Mouse (Mus musculus): ENCODE measurements around the gene Gtf3c5. TPM values are rescaled to one million over a fixed set of nuclear protein-coding genes. Genes with fewer than 3 reads are reported as not detected.

Gtf3c5 gene
- polyA plus RNA-seq, 1 experiment from 2014 or later = 47.7 TPM

DNA sequence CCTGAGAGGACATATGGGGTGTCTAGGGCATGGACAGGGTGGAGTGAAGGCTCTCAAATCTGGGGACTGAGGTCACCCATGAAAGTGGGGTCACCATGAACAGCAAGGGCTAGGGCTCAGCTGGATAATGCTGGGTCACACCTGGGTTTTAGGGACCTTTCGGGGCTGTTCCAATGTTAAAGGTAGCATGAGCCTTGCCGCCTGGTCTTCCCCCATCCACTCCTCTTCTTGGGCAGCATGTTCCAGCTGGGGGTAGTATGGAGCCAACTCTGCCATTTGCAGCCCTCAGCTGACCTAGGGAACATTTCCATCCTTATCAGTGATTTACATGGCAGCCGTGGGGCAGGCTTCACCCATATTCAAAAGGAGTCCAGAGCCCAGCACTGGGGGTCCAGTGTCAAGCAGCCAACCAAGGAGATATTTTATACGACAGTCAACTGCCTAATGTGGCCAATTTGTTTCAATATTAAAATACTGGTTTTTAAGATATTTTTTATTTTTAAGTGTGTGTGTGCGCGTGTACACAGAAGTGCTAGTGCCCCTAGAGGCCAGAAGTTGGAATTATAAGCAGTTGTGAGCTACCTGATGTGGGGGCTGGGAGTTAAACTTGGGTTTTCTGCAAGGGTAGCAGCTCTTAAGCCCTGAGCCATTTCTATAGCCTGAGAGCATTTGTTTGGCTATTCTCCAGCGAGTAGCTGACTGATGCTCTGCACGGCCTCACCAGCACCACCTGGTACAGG lies 23.2 kb upstream of the Gtf3c5 start:
- Histone ChIP-seq H3K4me1 (peaks cover 9% of the 10 kb centered on the region; the same call in 1 of the 2 replicates), H3K4me3 (replicated peaks) (no peak overlapping the region), H3K27me3 (no peaks in the 10 kb centered on the region), H3K9ac (no peak overlapping the region), H3K27ac (replicated peaks) (no peak overlapping the region), H3K4me2 (replicated peaks) (no peak overlapping the region), H3K36me3 (no peaks in the 10 kb centered on the region), H3K9me3 (replicated peaks) (no peaks in the 10 kb centered on the region)
- no peak for ATAC-seq (ENCODE audit: insufficient number of reproducible peaks, low FRiP score, low TSS enrichment, low read depth)
- 63% methylated on average over 8 of the region's 8 CpGs for WGBS

DNA sequence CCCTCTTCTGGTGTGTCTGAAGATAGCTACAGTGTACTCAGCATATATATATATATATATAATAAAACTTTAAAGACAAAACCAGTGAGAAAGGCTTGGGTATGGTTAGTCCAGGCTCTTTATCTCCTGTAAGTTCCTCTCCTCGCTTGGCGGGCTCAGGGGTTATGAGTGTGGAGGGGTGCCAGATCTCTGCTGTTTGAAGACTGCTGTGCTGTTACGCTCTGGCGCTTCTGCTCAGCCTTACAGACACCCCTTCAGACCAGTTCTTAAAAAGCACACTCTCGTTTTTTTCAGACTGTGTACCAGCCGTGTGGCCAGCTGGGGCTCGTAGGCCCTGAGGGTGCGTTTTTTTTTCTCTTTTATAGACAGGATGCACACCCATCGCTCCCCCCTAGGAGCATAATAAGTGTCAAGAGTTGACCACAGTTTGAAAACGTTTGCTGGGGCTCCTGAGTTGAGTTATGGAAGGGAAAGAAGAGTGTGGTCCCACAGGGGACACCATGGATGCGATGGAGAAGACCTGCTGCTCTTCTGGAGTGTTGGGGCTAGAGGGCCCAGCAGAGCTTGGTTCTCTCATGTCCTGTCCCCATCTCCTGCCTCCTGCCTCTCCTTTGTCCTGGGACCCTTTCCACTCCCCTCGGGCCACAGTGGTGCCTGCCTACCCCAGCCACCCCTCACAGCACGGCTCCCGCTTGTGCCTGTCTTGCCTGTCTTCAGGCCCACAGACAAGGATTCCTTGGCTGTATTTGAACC lies 22.4 kb upstream of the Gtf3c5 start:
- no peak overlapping the region for H3K9ac ChIP-seq
- no peak overlapping the region for H3K4me2 ChIP-seq (replicated peaks)
- H3K27me3 ChIP-seq = no peaks in the 10 kb centered on the region
- no peak for ATAC-seq (ENCODE audit: insufficient number of reproducible peaks, low FRiP score, low TSS enrichment, low read depth)
- H3K36me3 ChIP-seq = no peaks in the 10 kb centered on the region
- no peak overlapping the region for H3K27ac ChIP-seq (replicated peaks)
- 63% methylated on average over 14 of the region's 14 CpGs for WGBS
- peaks cover 9% of the 10 kb centered on the region; the same call in 1 of the 2 replicates for H3K4me1 ChIP-seq
- H3K4me3 ChIP-seq (replicated peaks) = no peak overlapping the region
- no peaks in the 10 kb centered on the region for H3K9me3 ChIP-seq (replicated peaks)

DNA sequence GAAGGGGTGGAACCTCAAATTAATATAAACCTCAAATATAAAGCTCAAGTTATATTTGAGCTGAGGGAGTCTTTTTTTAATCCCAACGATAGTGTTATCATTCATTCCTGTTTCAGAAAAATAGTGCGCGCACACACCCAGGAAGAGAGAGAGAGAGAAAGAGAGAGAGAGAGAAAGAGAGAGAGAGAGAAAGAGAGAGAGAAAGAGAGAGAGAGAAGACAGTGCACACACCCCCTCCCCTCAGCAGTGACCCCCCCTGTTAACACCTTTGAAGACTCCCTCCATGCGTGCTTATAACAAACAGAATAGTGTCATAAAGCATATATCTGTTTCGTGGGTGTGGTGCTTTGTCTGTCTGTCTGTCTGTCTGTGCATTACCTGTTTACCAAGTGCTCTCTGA lies 20.0 kb upstream of the Gtf3c5 start:
- 83% methylated on average over 5 of the region's 5 CpGs for WGBS
- Histone ChIP-seq H3K4me3 (replicated peaks) (no peak overlapping the region), H3K9ac (no peak overlapping the region), H3K36me3 (no peaks in the 10 kb centered on the region), H3K4me1 (peaks cover 9% of the 10 kb centered on the region; the same call in 1 of the 2 replicates), H3K4me2 (replicated peaks) (no peak overlapping the region), H3K27me3 (no peaks in the 10 kb centered on the region), H3K27ac (replicated peaks) (no peak overlapping the region), H3K9me3 (replicated peaks) (no peaks in the 10 kb centered on the region)
- no peak for ATAC-seq (ENCODE audit: insufficient number of reproducible peaks, low FRiP score, low TSS enrichment, low read depth)

DNA sequence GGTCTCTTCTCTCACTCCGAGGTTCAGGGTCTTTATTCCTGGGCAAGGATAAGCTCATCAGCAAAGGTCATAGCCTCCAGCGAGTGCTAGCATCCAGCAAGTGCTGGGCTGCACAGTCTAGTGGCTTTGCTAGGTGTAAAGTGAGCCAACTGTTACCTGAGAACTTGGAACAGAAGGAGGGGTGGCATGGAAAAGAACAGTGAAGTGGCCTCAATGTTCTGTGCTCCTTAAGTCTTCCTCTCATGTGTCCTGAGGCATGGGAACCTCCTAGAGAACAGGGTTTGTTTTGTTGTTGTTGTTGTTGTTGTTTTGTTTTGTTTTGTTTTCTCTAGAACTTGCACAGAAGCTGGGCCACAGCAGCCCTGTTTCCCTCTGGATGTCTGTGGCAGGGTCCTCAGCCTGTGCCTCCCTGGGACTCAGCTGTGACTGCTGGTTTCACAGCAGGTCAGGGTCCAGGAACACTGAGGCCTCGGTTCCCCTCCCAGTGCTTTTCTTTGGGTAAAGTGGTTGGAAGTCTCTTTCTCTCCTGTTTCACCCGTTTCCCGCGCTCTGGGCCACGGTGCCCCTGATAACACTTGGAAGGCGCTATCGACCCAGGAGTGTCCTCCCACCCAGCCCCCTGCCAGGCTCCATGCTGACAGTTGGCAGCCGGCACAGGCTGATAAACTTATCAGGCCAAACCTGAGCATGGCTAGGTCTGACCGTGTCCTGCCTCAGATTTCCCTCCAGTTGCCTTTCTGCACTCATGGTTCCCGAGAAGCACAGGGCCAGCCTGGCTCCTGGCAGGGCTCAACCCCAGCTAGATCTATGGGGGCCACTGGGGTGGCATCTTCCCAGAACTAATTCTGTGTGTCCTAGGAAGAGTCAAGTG lies 18.4 kb upstream of the Gtf3c5 start:
- no peaks in the 10 kb centered on the region for H3K36me3 ChIP-seq
- ATAC-seq (ENCODE audit: insufficient number of reproducible peaks, low FRiP score, low TSS enrichment, low read depth) = no peak
- H3K9me3 ChIP-seq (replicated peaks) = no peaks in the 10 kb centered on the region
- no peak overlapping the region for H3K9ac ChIP-seq
- 0 out of 2 replicates have a peak, but pooled peaks cover under 1% of the 10 kb centered on the region for H3K4me1 ChIP-seq
- H3K27me3 ChIP-seq = no peaks in the 10 kb centered on the region
- no peak overlapping the region for H3K27ac ChIP-seq (replicated peaks)
- no peak overlapping the region for H3K4me2 ChIP-seq (replicated peaks)
- no peak overlapping the region for H3K4me3 ChIP-seq (replicated peaks)
- WGBS = 57% methylated on average over 12 of the region's 12 CpGs

DNA sequence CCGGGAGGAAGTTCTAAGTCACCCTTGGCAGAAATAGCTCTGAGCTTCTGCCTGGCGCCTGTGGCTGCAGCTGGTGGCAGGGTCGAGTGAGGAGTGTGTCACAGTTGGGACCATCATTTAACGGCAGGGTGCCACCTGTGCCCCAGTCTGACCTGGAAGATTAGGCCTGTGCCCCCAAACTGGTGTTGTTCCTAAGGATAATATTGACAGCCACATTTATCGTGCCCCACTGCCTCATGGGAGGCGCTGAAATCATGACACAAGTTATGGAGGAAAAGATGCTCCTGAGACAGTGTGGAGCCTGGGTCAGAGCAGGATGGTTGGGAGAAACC lies 16.0 kb upstream of the Gtf3c5 start:
- no peaks in the 10 kb centered on the region for H3K36me3 ChIP-seq
- no peaks in the 10 kb centered on the region for H3K4me1 ChIP-seq
- H3K9me3 ChIP-seq (replicated peaks) = no peaks in the 10 kb centered on the region
- no peak overlapping the region for H3K4me2 ChIP-seq (replicated peaks)
- no peak for ATAC-seq (ENCODE audit: insufficient number of reproducible peaks, low FRiP score, low TSS enrichment, low read depth)
- H3K9ac ChIP-seq = no peak overlapping the region
- H3K27me3 ChIP-seq = no peaks in the 10 kb centered on the region
- H3K27ac ChIP-seq (replicated peaks) = no peak overlapping the region
- no peak overlapping the region for H3K4me3 ChIP-seq (replicated peaks)
- 73% methylated on average over 6 of the region's 6 CpGs for WGBS

DNA sequence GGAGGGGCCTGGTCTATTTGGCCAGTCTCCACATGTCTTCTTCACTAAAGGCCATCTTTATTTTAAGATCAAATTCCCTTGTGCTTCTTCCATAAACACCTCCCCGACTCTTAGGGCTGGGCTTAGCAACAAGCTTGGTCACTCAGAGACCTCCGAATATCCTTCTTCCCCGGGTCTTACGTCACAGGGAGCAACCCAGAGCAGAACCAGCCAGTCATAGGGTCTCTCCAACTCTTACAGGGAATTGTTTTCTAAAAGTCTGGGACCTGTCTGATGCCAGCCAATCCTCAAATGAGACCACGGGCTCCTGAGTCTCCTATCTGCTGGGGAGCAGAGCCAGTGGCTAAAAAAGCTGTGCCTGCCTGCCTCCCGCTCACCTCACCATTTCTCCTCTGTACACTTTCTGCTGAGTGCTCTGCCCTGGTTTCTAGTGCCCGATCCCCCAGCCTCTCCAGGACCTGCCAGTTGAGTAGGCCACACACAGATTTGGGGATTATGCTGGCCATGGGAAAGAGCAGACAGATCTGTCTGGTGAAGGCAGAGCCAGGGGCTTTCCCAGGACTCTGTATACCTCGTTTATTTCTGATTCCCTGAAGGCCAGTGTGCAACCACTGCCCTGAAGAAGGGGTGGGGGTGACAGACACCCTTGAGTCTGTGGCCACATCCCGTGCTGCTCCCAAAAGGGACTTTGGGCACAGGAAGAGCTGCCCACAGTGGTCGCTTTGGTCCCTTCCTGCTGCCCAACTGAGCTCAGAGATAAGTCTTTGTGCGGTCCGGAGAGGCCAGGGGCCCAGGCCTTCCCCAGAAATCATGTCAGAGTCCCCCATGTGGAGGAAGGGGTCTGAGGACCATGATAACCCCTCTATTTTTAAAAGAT lies 15.4 kb upstream of the Gtf3c5 start:
- Histone ChIP-seq H3K4me2 (replicated peaks) (no peak overlapping the region), H3K9me3 (replicated peaks) (no peaks in the 10 kb centered on the region), H3K9ac (no peak overlapping the region), H3K36me3 (no peaks in the 10 kb centered on the region), H3K27ac (replicated peaks) (no peak overlapping the region), H3K4me1 (no peaks in the 10 kb centered on the region), H3K27me3 (0 out of 2 replicates have a peak, but pooled peaks cover 2% of the 10 kb centered on the region), H3K4me3 (replicated peaks) (no peak overlapping the region)
- WGBS = 52% methylated on average over 12 of the region's 12 CpGs
- ATAC-seq (ENCODE audit: insufficient number of reproducible peaks, low FRiP score, low TSS enrichment, low read depth) = no peak

DNA sequence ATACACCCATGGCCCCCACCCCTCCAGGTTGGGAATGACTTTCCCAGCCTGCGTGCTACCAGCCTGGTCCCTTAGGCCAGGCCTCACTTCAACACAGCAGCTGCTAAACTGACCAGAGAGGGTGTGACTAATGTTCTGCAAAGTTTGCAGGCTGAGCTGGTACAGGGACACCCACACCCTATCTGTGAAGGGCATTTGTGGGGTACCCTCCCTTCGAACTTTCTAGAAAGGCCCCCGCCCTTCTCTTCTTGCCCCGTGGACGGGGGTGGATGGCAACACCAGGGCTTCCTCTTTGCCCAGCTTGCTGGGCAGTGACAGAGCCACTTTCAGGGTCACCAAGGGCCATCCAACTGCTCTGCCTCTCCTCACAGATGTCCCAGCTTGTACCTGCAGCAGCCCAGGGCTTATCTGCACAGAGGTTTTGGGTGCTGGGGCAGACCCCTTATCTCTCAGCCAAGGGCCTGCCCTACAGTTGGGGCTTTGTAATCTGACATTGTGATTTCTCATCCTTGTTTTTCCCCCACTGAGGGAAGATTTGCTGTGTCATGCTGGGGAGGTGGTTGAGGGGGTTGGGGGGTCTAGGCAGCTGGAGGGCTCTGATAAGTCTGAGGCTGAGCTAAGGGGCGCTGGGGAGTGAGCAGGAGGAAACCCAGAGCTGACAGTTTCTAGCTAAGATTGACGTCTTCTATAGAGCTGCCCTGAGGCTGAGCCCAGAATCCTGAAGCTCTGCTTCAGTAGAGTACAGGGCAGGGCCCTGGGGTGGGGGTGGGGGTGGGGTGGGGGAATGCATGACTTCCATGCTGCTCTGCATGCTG lies 14.4 kb upstream of the Gtf3c5 start:
- no peak for ATAC-seq (ENCODE audit: insufficient number of reproducible peaks, low FRiP score, low TSS enrichment, low read depth)
- H3K9ac ChIP-seq = no peak overlapping the region
- WGBS = 74% methylated on average over 7 of the region's 7 CpGs

DNA sequence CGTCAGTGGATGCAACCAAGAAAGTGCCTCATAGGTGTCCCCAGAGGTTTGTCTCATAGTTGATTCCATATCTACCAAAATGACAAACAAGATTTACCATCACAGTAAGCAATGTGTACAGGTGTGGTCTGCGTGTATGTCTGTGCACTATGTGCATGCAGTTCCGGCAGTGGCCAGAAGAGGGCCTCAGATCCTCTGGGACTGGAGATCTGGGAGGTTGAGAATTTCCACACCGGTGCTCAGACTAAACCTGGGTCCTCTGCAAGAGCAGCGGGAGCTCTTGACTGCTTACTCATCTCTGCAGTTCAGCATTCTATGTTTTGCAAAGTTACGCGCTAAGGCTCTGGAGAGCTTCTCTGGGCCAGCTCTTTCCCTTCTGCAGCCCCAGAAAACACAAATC lies 13.4 kb upstream of the Gtf3c5 start:
- H3K9me3 ChIP-seq (replicated peaks) = no peaks in the 10 kb centered on the region
- H3K27ac ChIP-seq (replicated peaks) = no peak overlapping the region
- H3K9ac ChIP-seq = no peak overlapping the region
- H3K4me3 ChIP-seq (replicated peaks) = no peak overlapping the region
- ATAC-seq (ENCODE audit: insufficient number of reproducible peaks, low FRiP score, low TSS enrichment, low read depth) = no peak
- WGBS = 88% methylated on average over 7 of the region's 7 CpGs
- H3K4me2 ChIP-seq (replicated peaks) = no peak overlapping the region
- H3K27me3 ChIP-seq = 0 out of 2 replicates have a peak, but pooled peaks cover 9% of the 10 kb centered on the region
- H3K36me3 ChIP-seq = no peaks in the 10 kb centered on the region
- no peaks in the 10 kb centered on the region for H3K4me1 ChIP-seq

More for the DNA sequence above, 14.4 kb upstream of the Gtf3c5 start:
- Histone ChIP-seq H3K4me3 (replicated peaks) (no peak overlapping the region), H3K9me3 (replicated peaks) (no peaks in the 10 kb centered on the region), H3K27me3 (0 out of 2 replicates have a peak, but pooled peaks cover 3% of the 10 kb centered on the region), H3K4me2 (replicated peaks) (no peak overlapping the region), H3K36me3 (no peaks in the 10 kb centered on the region), H3K27ac (replicated peaks) (no peak overlapping the region), H3K4me1 (no peaks in the 10 kb centered on the region)

DNA sequence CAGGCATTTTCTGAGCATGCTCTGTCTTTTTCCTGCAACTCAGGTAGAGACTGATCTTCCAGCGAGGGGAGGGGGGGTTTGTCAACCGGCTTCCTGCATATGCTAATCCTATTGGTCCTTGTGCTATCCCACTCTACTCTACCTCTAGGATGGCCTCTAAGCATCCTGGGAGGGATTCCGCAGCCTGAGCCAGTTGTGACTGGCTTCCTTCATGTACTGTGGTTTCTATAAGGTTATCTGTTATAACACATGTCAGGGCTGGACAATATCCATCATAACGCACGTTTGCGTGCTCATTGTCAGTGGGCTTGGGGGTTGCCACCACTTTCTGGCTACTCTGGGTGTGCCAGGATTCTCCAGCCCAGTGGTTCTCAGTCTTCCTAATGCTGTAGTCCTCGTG lies 12.5 kb upstream of the Gtf3c5 start:
- Histone ChIP-seq H3K9me3 (replicated peaks) (no peaks in the 10 kb centered on the region), H3K4me3 (replicated peaks) (no peak overlapping the region), H3K27me3 (0 out of 2 replicates have a peak, but pooled peaks cover 9% of the 10 kb centered on the region), H3K36me3 (no peaks in the 10 kb centered on the region), H3K4me1 (no peaks in the 10 kb centered on the region), H3K27ac (replicated peaks) (no peak overlapping the region), H3K9ac (no peak overlapping the region), H3K4me2 (replicated peaks) (no peak overlapping the region)
- ATAC-seq (ENCODE audit: insufficient number of reproducible peaks, low FRiP score, low TSS enrichment, low read depth) = no peak
- 77% methylated on average over 7 of the region's 7 CpGs for WGBS

DNA sequence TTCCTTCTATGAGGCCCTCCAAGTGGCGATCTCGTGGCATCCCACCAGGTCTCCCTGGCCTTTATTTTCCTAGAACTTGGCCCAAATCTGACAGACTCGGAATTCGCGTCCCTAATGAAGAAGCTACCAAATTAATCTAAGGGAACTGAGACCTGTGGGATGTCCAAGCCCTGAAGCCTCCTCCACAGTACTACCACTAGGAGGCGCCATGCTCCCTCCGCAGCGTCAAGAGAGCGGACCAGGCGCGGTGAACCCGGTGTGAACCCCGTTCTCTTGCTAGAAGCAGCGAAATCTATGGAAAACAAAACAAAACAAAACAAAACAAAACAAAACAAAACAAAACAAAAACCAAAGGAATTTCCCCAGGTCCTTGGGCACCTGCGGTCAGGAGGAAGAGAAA lies 9.3 kb upstream of the Gtf3c5 start:
- 0 out of 2 replicates have a peak, but pooled peaks cover 9% of the 10 kb centered on the region for H3K27me3 ChIP-seq
- H3K9me3 ChIP-seq (replicated peaks) = no peaks in the 10 kb centered on the region
- ATAC-seq (ENCODE audit: insufficient number of reproducible peaks, low FRiP score, low TSS enrichment, low read depth) = no peak
- no peak overlapping the region for H3K4me2 ChIP-seq (replicated peaks)
- 4% methylated on average over 15 of the region's 15 CpGs for WGBS
- H3K36me3 ChIP-seq = no peaks in the 10 kb centered on the region
- no peaks in the 10 kb centered on the region for H3K4me1 ChIP-seq
- H3K4me3 ChIP-seq (replicated peaks) = no peak overlapping the region
- H3K27ac ChIP-seq (replicated peaks) = no peak overlapping the region
- no peak overlapping the region for H3K9ac ChIP-seq
